In genomic region chr12:111037241-111038180, GRCm38 (mm10) we compare ENCODE assay signal across 8 mouse cellular contexts. TPM values are rescaled to one million over a fixed set of nuclear protein-coding genes. Genes with fewer than 3 reads are reported as not detected.
A peak's percentile ranks its signal among the peaks of the same experiment; 100 is the strongest.
DNase-seq lines count a peak whose midpoint lies in the region; ATAC-seq and TF ChIP-seq lines count a peak whose summit lies in the region.

No protein-coding gene starts in this region.

- H3K4me1 ChIP-seq in kidney, adult 2 months (ENCODE audit: control insufficient read depth, insufficient read depth, low read length): peaks cover 3% of the 10 kb centered on the region; the same call in 1 of the 2 replicates
- H3K4me1 ChIP-seq in lung, embryonic 15.5 days: peaks cover 28% of the 10 kb centered on the region

- TF ChIP-seq POLR2A in kidney, adult 2 months (IDR thresholded peaks at IDR 0.05; ENCODE audit: low read depth, low read length): no peak

- H3K9ac ChIP-seq in lung, embryonic 15.5 days: peak overlapping the region; percentile 82

- TF ChIP-seq CTCF in kidney, adult 2 months (conservative IDR thresholded peaks at IDR 0.05; ENCODE audit: insufficient read depth, insufficient read length, low read depth, low read length): no peak

- ATAC-seq in lung, embryonic 15.5 days (ENCODE audit: borderline replicate concordance, extremely low read depth, low FRiP score, low TSS enrichment): no peak
- no peak for ATAC-seq in granulocyte monocyte progenitor cell, adult 5-6 weeks (replicated peaks; ENCODE audit: poor library complexity, severe bottlenecking)

- H3K4me3 ChIP-seq in kidney, adult 2 months (ENCODE audit: insufficient read depth, low read depth, low read length): no peak overlapping the region
- peak overlapping the region; percentile 93 for H3K4me3 ChIP-seq in lung, embryonic 15.5 days

- 51% methylated on average over 18 of the region's 18 CpGs for WGBS in kidney, adult 2 months
- WGBS in lung, embryonic 15.5 days: 51% methylated on average over 18 of the region's 18 CpGs

- H3K27ac ChIP-seq in kidney, adult 2 months (ENCODE audit: insufficient read depth, low read depth, low read length): peak overlapping the region; percentile 56
- peak overlapping the region; percentile 99 for H3K27ac ChIP-seq in lung, embryonic 15.5 days

- no peaks in the 10 kb centered on the region for H3K27me3 ChIP-seq in kidney, adult 2 months (replicated peaks; ENCODE audit: control insufficient read depth, insufficient read depth, low read length)
- H3K27me3 ChIP-seq in lung, embryonic 15.5 days: no peaks in the 10 kb centered on the region

- H3K9me3 ChIP-seq in lung, embryonic 15.5 days: no peaks in the 10 kb centered on the region

- H3K4me2 ChIP-seq in lung, embryonic 15.5 days: peak overlapping the region; percentile 92

- DNase-seq in right cerebral cortex, postnatal 14 days: peak; percentile 17
- no peak for DNase-seq in right cerebral cortex, postnatal 25 days
- DNase-seq in cerebellum, adult 9-10 months: peak; percentile 48
- peak; percentile 37 to 40 for DNase-seq in heart, adult 9 months (ENCODE audit: low spot score in 2 of 2)
- DNase-seq in kidney, adult 2 months: peak; percentile 59
- DNase-seq in right cerebral cortex, postnatal 4 days: peak; percentile 10

- H3K36me3 ChIP-seq in kidney, adult 2 months (ENCODE audit: control insufficient read depth, insufficient read depth, low read length): no peaks in the 10 kb centered on the region
- no peaks in the 10 kb centered on the region for H3K36me3 ChIP-seq in lung, embryonic 15.5 days

RNA-seq across cellular contexts. Expression of gene Rcor1, which starts 1.6 kb away (rescaled TPM):
- polyA plus RNA-seq in kidney, adult 2 months (2012; rRNA removed): 9.7 and 11.5 TPM in 2 replicates
- polyA plus RNA-seq in lung, embryonic 15.5 days (2015; fragmentation: Nextera tagmentation; extraction: Ambion mirVana): 10.9 and 11.4 TPM in 2 replicates
- total RNA-seq in granulocyte monocyte progenitor cell, adult 5-6 weeks (2014; fragmentation: Nextera tagmentation): 36.3 and 44.3 TPM in 2 replicates
- 29.1 and 31.7 TPM in 2 replicates for total RNA-seq in granulocyte monocyte progenitor cell, adult 5-6 weeks (2017)

RNA-seq across cellular contexts. Expression of gene Ankrd9, which starts 58.7 kb away (rescaled TPM):
- 23.9 and 28.0 TPM in 2 replicates for polyA plus RNA-seq in kidney, adult 2 months (2012; rRNA removed)
- polyA plus RNA-seq in lung, embryonic 15.5 days (2015; fragmentation: Nextera tagmentation; extraction: Ambion mirVana): 13.3 and 13.6 TPM in 2 replicates
- 0.17 and 2.4 TPM in 2 replicates for total RNA-seq in granulocyte monocyte progenitor cell, adult 5-6 weeks (2014; fragmentation: Nextera tagmentation)
- 1.7 and 7.3 TPM in 2 replicates for total RNA-seq in granulocyte monocyte progenitor cell, adult 5-6 weeks (2017)
